Mouse (Mus musculus): Measurements from ENCODE around the gene Hirip3. TPM values are rescaled to one million over a fixed set of nuclear protein-coding genes. Genes with fewer than 3 reads are reported as not detected.

Hirip3 gene
- 19.8 to 34.1 TPM (median 25.1 TPM) in 4 replicates for total RNA-seq (2023; ENCODE audit: inconsistent age)

DNA sequence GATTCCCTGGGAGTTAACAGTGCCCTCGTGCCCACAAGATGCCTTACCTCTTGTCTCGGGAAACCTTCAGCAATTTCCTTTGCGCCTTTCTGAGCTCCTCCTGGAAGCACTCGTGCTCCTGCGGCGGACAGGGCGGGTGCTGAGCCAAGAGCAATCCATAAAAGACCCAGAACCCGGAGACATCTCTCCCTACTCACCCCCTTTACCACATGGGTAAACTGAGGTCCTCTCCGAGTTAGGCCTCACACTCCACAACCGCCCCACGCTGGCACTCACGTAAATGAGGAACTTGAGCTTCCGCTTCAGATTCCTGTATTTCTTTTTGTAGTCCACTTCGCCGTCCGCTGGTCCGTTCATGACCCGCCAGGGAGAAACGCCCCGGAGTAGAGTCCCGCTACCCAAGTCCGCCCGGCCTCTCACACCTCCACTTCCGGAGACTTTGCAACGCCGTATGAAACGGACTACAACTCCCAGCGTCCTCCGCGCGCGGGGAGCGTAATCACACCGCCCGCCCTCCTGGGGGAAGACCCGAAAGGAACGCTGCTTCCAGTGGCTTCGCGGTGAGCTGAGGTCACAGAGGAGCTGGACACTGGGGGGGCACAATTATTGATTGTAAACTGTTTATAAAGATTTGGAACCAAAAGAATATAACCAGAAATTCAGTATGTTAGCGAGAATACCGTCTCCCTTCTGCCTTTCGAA lies at the start of gene Hirip3:
TSS of gene Hirip3 (plus strand) at position 544 of the 702 bp plus-strand sequence.

DNA sequence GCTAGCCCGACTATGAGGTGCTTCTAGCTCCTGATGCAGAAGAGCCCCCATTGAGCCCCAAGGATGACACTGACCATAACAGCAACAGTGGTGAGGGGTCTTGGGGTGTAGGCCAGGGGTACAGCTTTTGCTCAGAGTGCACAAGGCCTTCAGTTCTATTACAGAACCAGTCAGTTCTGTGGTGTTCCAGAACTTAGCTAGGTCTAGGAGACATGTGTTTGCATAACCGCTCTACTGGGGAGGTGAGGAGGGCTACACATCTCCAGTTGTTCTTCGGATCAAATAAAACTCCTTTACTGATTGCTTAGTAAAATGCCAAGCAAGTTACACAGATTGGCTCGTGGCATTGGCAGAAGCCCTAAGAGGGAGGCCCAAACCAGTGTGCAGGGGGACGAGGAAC lies 30.2 kb upstream of the Hirip3 start, which contains the start of gene 4930451I11Rik:
TSS of gene 4930451I11Rik (minus strand) at position 101 of the 400 bp plus-strand sequence.

DNA sequence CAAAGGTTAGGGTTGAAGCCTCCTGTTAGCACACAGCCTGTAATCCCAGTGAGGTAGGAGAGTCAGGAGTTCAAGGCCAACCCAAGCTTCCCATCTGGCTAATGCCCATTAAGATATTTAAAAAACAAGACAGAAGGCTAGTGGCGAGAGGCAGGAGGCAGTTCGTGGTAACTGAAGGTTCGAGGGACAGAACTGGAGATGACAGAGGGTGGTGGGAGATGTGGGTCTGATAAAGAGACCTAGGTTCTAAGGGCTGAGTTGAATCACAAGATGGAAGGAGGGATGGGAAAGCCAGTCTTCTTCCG lies 14.7 kb upstream of the Hirip3 start, which contains the start of gene Doc2a:
TSS of gene Doc2a (plus strand) at position 301 of the 305 bp plus-strand sequence.

DNA sequence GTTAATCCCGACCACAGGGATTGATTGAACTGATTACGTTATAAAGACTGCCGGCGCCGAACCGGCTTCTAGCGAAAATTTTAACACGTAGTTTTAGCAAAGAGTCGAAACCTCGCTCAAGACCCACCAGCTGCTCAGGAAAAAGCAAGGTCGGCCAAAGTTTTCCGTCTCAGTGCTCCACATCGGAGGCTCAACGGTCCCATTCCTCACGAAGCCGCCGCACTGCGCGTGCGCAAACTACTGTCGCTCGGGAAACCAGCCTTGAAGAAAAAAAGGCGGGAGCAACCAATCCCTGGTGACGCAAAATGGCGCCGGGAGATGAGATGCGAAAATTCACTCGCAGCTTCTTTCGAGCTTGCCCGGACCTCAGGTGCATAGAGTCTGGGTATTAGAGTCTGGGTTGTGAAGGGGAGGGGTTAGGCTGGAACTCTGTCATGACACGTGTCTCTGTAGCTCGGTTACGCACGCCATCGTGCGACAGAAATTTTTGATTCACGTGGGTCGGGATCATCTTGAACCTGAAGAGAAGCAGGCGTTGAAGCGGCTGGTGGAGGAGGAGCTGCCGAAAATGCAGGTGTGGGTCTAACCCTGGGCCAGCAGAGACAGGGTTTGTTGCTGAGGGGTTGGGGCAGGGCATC lies 494 bp downstream of the Hirip3 start, which contains the start of gene Ino80e:
TSS of gene Ino80e (minus strand) at position 231 of the 638 bp plus-strand sequence.

DNA sequence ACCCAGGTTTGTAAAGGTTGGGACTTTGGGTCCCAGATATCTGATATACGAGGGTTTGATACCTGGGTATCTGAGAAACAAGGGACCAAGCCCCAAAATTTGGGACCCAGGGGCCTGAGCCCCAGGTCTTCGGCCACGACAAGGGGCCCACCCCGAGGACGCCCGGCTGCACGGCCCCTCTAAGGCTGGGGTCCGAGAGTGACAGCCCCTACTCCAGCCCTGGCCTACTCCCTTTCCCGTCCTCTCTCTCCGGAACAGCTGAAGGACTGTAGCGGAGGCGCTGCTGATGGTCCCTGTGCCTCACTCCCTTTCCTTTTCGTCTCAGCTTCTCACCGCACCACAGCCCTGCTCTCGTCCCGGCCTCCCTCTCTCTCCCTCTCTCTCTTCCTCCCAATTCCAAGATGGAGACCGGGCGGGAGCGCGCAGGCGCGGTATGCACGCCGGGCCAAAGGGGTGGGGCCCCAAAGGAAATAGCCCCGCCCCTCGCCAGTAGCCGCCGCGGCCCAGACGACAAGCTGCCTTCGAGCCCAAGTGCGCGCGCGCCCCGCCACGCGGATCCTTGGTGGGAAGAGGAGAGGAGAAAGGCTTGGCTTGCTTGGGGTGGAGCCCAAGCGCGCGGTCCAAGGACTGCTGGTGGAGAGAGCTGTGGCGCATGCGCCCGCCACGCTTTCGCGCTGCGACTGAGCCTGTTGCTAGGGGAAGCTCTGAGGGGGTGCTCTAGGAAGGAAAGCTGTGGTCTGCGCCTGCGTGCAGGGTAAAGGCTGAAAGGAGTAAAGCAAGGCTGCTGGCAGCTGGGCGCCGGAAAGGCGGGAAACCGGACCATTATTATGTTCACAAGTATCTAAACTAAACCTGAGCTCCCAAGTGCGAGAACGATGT lies 22.8 kb downstream of the Hirip3 start, which contains the start of gene Taok2:
TSS of gene Taok2 (minus strand) at position 418 of the 879 bp plus-strand sequence.

Other genes with a start within 250 kb of the Hirip3 start
- gene Nupr1, start 231.1 kb upstream of the Hirip3 start, total RNA-seq (2023; ENCODE audit: inconsistent age), result not detected in 4 replicates
- gene Sgf29, start 212.7 kb upstream of the Hirip3 start, total RNA-seq (2023; ENCODE audit: inconsistent age), result 53.2 to 68.5 TPM (median 58.7 TPM) in 4 replicates
- gene Sult1a1, start 185.5 kb upstream of the Hirip3 start, total RNA-seq (2023; ENCODE audit: inconsistent age), result 0.39 to 0.80 TPM in 2 of 4 replicates, not detected in the others
- gene Bola2, start 166.6 kb upstream of the Hirip3 start, total RNA-seq (2023; ENCODE audit: inconsistent age), result 92.9 to 130 TPM (median 104 TPM) in 4 replicates
- 3.9 to 6.4 TPM (median 4.9 TPM) in 4 replicates for gene Slx1b, start 166.2 kb upstream of the Hirip3 start, total RNA-seq (2023; ENCODE audit: inconsistent age)
- 1,256 to 1,390 TPM (median 1,299 TPM) in 4 replicates for gene Coro1a, start 154.2 kb upstream of the Hirip3 start, total RNA-seq (2023; ENCODE audit: inconsistent age)
- 40.6 to 45.0 TPM (median 42.7 TPM) in 4 replicates for gene Mapk3, start 102.4 kb upstream of the Hirip3 start, total RNA-seq (2023; ENCODE audit: inconsistent age)
- gene Gdpd3, start 95.6 kb upstream of the Hirip3 start, total RNA-seq (2023; ENCODE audit: inconsistent age), result 0.99 to 4.9 TPM (median 2.5 TPM) in 4 replicates
- 214 to 273 TPM (median 230 TPM) in 4 replicates for gene Ypel3, start 85.0 kb upstream of the Hirip3 start, total RNA-seq (2023; ENCODE audit: inconsistent age)
- 6.5 to 8.9 TPM (median 7.0 TPM) in 4 replicates for gene Tbx6, start 80.5 kb upstream of the Hirip3 start, total RNA-seq (2023; ENCODE audit: inconsistent age)
- gene Ppp4c, start 69.5 kb upstream of the Hirip3 start, total RNA-seq (2023; ENCODE audit: inconsistent age), result 266 to 298 TPM (median 270 TPM) in 4 replicates
- gene Fam57b, start 64.3 kb upstream of the Hirip3 start, total RNA-seq (2023; ENCODE audit: inconsistent age), result not detected in 4 replicates
- gene 4930451I11Rik, start 30.3 kb upstream of the Hirip3 start, total RNA-seq (2023; ENCODE audit: inconsistent age), result not detected in 4 replicates
- not detected in 4 replicates for gene Doc2a, start 14.6 kb upstream of the Hirip3 start, total RNA-seq (2023; ENCODE audit: inconsistent age)
- gene Ino80e, start 405 bp downstream of the Hirip3 start, total RNA-seq (2023; ENCODE audit: inconsistent age), result 80.6 to 105 TPM (median 95.0 TPM) in 4 replicates
- 86.7 to 99.4 TPM (median 89.7 TPM) in 4 replicates for gene Taok2, start 22.7 kb downstream of the Hirip3 start, total RNA-seq (2023; ENCODE audit: inconsistent age)
- gene Tmem219, start 60.9 kb downstream of the Hirip3 start, total RNA-seq (2023; ENCODE audit: inconsistent age), result 36.7 to 44.6 TPM (median 41.0 TPM) in 4 replicates
- gene Kctd13, start 66.9 kb downstream of the Hirip3 start, total RNA-seq (2023; ENCODE audit: inconsistent age), result 34.7 to 41.2 TPM (median 38.6 TPM) in 4 replicates
- not detected in 4 replicates for gene Asphd1, start 87.6 kb downstream of the Hirip3 start, total RNA-seq (2023; ENCODE audit: inconsistent age)
- 4.5 to 6.9 TPM (median 5.5 TPM) in 4 replicates for gene Sez6l2, start 88.6 kb downstream of the Hirip3 start, total RNA-seq (2023; ENCODE audit: inconsistent age)
- 66.9 to 70.5 TPM (median 68.4 TPM) in 4 replicates for gene Cdipt, start 113.9 kb downstream of the Hirip3 start, total RNA-seq (2023; ENCODE audit: inconsistent age)
- 0.54 to 1.4 TPM (median 1.3 TPM) in 4 replicates for gene Cdiptos, start 114.1 kb downstream of the Hirip3 start, total RNA-seq (2023; ENCODE audit: inconsistent age)
- gene Mvp, start 152.6 kb downstream of the Hirip3 start, total RNA-seq (2023; ENCODE audit: inconsistent age), result 41.1 to 44.2 TPM (median 42.9 TPM) in 4 replicates
- 6.5 to 7.8 TPM (median 6.7 TPM) in 3 of 4 replicates, not detected in the other for gene Pagr1b, start 154.5 kb downstream of the Hirip3 start, total RNA-seq (2023; ENCODE audit: inconsistent age)
- gene Pagr1a, start 155.4 kb downstream of the Hirip3 start, total RNA-seq (2023; ENCODE audit: inconsistent age), result 3.8 to 30.1 TPM (median 20.5 TPM) in 3 of 4 replicates, not detected in the other
- 26.9 to 42.2 TPM (median 37.4 TPM) in 4 replicates for gene Gm42742, start 159.1 kb downstream of the Hirip3 start, total RNA-seq (2023; ENCODE audit: inconsistent age)
- 1.2 to 1.6 TPM (median 1.4 TPM) in 4 replicates for gene Prrt2, start 159.2 kb downstream of the Hirip3 start, total RNA-seq (2023; ENCODE audit: inconsistent age)
- gene Maz, start 165.1 kb downstream of the Hirip3 start, total RNA-seq (2023; ENCODE audit: inconsistent age), result 211 to 222 TPM (median 215 TPM) in 4 replicates
- gene Kif22, start 180.5 kb downstream of the Hirip3 start, total RNA-seq (2023; ENCODE audit: inconsistent age), result 2.8 to 4.5 TPM (median 3.0 TPM) in 4 replicates
- 2.3 to 4.0 TPM (median 2.6 TPM) in 3 of 4 replicates, not detected in the other for gene Zg16, start 225.4 kb downstream of the Hirip3 start, total RNA-seq (2023; ENCODE audit: inconsistent age)
- 46.0 to 63.9 TPM (median 57.5 TPM) in 4 replicates for gene AI467606, start 229.4 kb downstream of the Hirip3 start, total RNA-seq (2023; ENCODE audit: inconsistent age)